Mouse (Mus musculus) lung, postnatal 0 days (tissue): ENCODE data around the gene Cabp4.

ENCODE experiments used
- CTCF ChIP-seq: IDR thresholded peaks from 2 replicates; pipeline ENCODE4 v1.5.1; 2016; ENCODE audit warnings: antibody characterized with exemption, mild to moderate bottlenecking
- EP300 ChIP-seq: IDR thresholded peaks from 2 replicates; pipeline ENCODE4 v1.6.1; 2016; ENCODE audit warnings: antibody characterized with exemption, mild to moderate bottlenecking, control low read depth

DNA sequence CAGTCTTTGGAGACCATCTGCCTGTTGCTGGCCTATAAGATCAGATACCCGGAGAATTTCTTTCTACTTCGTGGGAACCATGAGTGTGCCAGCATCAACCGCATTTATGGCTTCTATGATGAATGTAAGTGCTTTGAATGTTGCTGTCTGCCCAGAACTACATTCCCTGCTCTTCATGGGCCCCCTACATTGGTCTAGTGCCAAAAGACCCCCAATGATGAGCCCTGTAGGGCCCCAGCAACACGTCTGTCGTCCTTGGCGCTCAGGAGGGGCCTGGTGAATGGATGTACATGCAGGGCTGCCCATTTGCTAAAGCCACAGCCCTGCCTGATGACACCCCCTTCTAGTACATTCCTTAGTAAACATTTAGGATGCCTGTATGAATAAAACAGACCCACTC, 49.3 kb upstream of the Cabp4 start:
- no peak for TF ChIP-seq CTCF
- TF ChIP-seq EP300 = no peak
